Mouse (Mus musculus): ENCODE data around the gene 4930402H24Rik.

DNA sequence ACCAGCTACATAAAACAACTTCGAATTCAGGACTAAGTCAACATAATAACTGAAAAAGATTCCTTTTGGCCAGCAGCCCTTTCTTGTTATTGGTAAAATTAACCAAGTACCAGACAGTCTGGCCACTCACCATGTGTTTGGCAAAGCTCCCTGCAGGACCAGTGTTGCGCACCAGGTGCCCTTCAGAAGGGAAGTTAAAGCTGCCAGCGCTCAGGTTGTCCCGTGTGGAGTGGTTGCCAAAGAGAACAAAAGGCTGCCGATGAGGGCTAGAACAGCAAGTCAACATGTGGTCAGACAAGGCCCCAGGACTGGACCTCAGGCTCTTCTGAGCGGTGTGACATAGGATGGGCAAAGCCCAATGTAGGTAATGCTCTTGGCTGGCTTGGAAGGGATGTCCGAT, 114.5 kb downstream of the 4930402H24Rik start:
- no peak for TF ChIP-seq CTCF (IDR thresholded peaks at IDR 0.05; ENCODE audit: low read depth, low read length)
- no peak for TF ChIP-seq GATA1 (IDR thresholded peaks at IDR 0.05; ENCODE audit: borderline replicate concordance, low read length)
- no peak for TF ChIP-seq GATA2 (IDR thresholded peaks at IDR 0.05; ENCODE audit: borderline replicate concordance, low read depth, low read length)
- no peak for TF ChIP-seq POLR2AphosphoS5 (IDR thresholded peaks at IDR 0.05; ENCODE audit: insufficient replicate concordance, low read depth, low read length)
- no peak for TF ChIP-seq TAL1 (conservative IDR thresholded peaks at IDR 0.05; ENCODE audit: low read depth, low read length)
